Mouse (Mus musculus) E14TG2a.4 (cell line): ENCODE results near the gene Myo16.

Experiments used
- H3K27me3 ChIP-seq: 2 replicates; pipeline ENCODE4 v1.6.1; 2014; ENCODE audit warnings: low read length, control low read depth; ENCODE audit not compliant: insufficient read depth
- H3K36me3 ChIP-seq: 2 replicates; pipeline ENCODE4 v1.6.1; 2014; ENCODE audit warnings: low read length, control low read depth; ENCODE audit not compliant: insufficient read depth
- H3K4me1 ChIP-seq: replicated peaks from 2 replicates; pipeline ENCODE4 v1.6.1; 2014; ENCODE audit warnings: low read depth, low read length, control low read depth
- H3K4me3 ChIP-seq: replicated peaks from 2 replicates; pipeline ENCODE4 v1.5.1; 2014; ENCODE audit warnings: mild to moderate bottlenecking, low read length
- H3K9me3 ChIP-seq: 2 replicates; pipeline ENCODE4 v1.6.1; 2014; ENCODE audit warnings: low read length, control low read depth
- CTCF ChIP-seq: conservative IDR thresholded peaks from 2 replicates; pipeline ENCODE4 v1.5.1; 2014; ENCODE audit warnings: low read length
- NANOG ChIP-seq: IDR thresholded peaks from 2 replicates; pipeline ENCODE4 v1.6.1; 2014; ENCODE audit warnings: borderline replicate concordance, low read length, mixed read lengths
- POU5F1 ChIP-seq: IDR thresholded peaks from 2 replicates; pipeline ENCODE4 v1.6.1; 2014; ENCODE audit warnings: low read length, borderline replicate concordance

Gene Myo16

GRCm38 (mm10) chr8:10611636-10612035 lies 457.9 kb downstream of the Myo16 start:
- H3K36me3 ChIP-seq = no peaks in the 10 kb centered on the region

GRCm38 (mm10) chr8:10613371-10613770 lies 459.7 kb downstream of the Myo16 start:
- H3K4me1 ChIP-seq = no peaks in the 10 kb centered on the region
- no peaks in the 10 kb centered on the region for H3K36me3 ChIP-seq
- no peaks in the 10 kb centered on the region; the same call in 1 of the 2 replicates for H3K9me3 ChIP-seq
- no peaks in the 10 kb centered on the region for H3K27me3 ChIP-seq
- no peak overlapping the region for H3K4me3 ChIP-seq
- no peak for TF ChIP-seq POU5F1
- no peak for TF ChIP-seq CTCF
- TF ChIP-seq NANOG = no peak

More at GRCm38 (mm10) chr8:10611636-10612035, 457.9 kb downstream of the Myo16 start:
- Histone ChIP-seq H3K9me3 (no peaks in the 10 kb centered on the region; the same call in 1 of the 2 replicates), H3K4me1 (no peaks in the 10 kb centered on the region), H3K4me3 (no peak overlapping the region), H3K27me3 (no peaks in the 10 kb centered on the region)
- TF ChIP-seq CTCF = no peak
- no peak for TF ChIP-seq POU5F1
- TF ChIP-seq NANOG = no peak

- no peaks in the 10 kb centered on the region; the same call in 1 of the 2 replicates for H3K9me3 ChIP-seq
- no peaks in the 10 kb centered on the region for H3K27me3 ChIP-seq
- H3K36me3 ChIP-seq = no peaks in the 10 kb centered on the region
- no peak for TF ChIP-seq POU5F1
- TF ChIP-seq CTCF = no peak
- TF ChIP-seq NANOG = no peak
- no peak overlapping the region for H3K4me3 ChIP-seq
- H3K4me1 ChIP-seq = peaks cover 4% of the 10 kb centered on the region
Observed at GRCm38 (mm10) chr8:10619689-10620088, 466.0 kb downstream of the Myo16 start.

GRCm38 (mm10) chr8:10625262-10625661 lies 471.6 kb downstream of the Myo16 start:
- H3K36me3 ChIP-seq = no peaks in the 10 kb centered on the region
- H3K4me3 ChIP-seq = no peak overlapping the region
- H3K4me1 ChIP-seq = peaks cover 4% of the 10 kb centered on the region; the same call in 1 of the 2 replicates
- H3K27me3 ChIP-seq = no peaks in the 10 kb centered on the region
- TF ChIP-seq POU5F1 (no peak), NANOG (no peak), CTCF (no peak)
- no peaks in the 10 kb centered on the region for H3K9me3 ChIP-seq

- H3K36me3 ChIP-seq = no peaks in the 10 kb centered on the region
- H3K4me3 ChIP-seq = no peak overlapping the region
- H3K9me3 ChIP-seq = no peaks in the 10 kb centered on the region
- H3K4me1 ChIP-seq = peaks cover 10% of the 10 kb centered on the region
- 0 out of 2 replicates have a peak, but pooled peaks cover 6% of the 10 kb centered on the region for H3K27me3 ChIP-seq
- no peak for TF ChIP-seq CTCF
- TF ChIP-seq POU5F1 = no peak
- no peak for TF ChIP-seq NANOG
Observed at GRCm38 (mm10) chr8:10628725-10629124, 475.0 kb downstream of the Myo16 start.

- Histone ChIP-seq H3K4me1 (peaks cover 15% of the 10 kb centered on the region), H3K4me3 (no peak overlapping the region), H3K9me3 (no peaks in the 10 kb centered on the region), H3K27me3 (0 out of 2 replicates have a peak, but pooled peaks cover 6% of the 10 kb centered on the region), H3K36me3 (no peaks in the 10 kb centered on the region)
- TF ChIP-seq CTCF (no peak), POU5F1 (no peak), NANOG (no peak)
Observed at GRCm38 (mm10) chr8:10629862-10630261, 476.2 kb downstream of the Myo16 start.

GRCm38 (mm10) chr8:10631006-10631405 lies 477.3 kb downstream of the Myo16 start:
- Histone ChIP-seq H3K4me3 (no peak overlapping the region), H3K36me3 (no peaks in the 10 kb centered on the region), H3K4me1 (peaks cover 11% of the 10 kb centered on the region), H3K9me3 (no peaks in the 10 kb centered on the region), H3K27me3 (0 out of 2 replicates have a peak, but pooled peaks cover 6% of the 10 kb centered on the region)
- TF ChIP-seq CTCF (no peak), POU5F1 (no peak), NANOG (no peak)

GRCm38 (mm10) chr8:10632603-10633002 lies 478.9 kb downstream of the Myo16 start:
- H3K36me3 ChIP-seq = no peaks in the 10 kb centered on the region
- 0 out of 2 replicates have a peak, but pooled peaks cover 6% of the 10 kb centered on the region for H3K27me3 ChIP-seq
- H3K4me1 ChIP-seq = peaks cover 11% of the 10 kb centered on the region
- TF ChIP-seq NANOG (no peak), POU5F1 (no peak), CTCF (no peak)
- H3K9me3 ChIP-seq = no peaks in the 10 kb centered on the region
- H3K4me3 ChIP-seq = no peak overlapping the region
